Mouse (Mus musculus) liver, postnatal 0 days (tissue): ENCODE results near the gene Zfyve27.

Source experiments
- CTCF ChIP-seq: sonication (generic); IDR thresholded peaks from 2 replicates; pipeline ENCODE4 v1.5.1; 2016; ENCODE audit warnings: antibody characterized with exemption, low read depth
- EP300 ChIP-seq: IDR thresholded peaks from 2 replicates; pipeline ENCODE4 v1.6.1; 2016; ENCODE audit warnings: antibody characterized with exemption, low read depth, mild to moderate bottlenecking

DNA sequence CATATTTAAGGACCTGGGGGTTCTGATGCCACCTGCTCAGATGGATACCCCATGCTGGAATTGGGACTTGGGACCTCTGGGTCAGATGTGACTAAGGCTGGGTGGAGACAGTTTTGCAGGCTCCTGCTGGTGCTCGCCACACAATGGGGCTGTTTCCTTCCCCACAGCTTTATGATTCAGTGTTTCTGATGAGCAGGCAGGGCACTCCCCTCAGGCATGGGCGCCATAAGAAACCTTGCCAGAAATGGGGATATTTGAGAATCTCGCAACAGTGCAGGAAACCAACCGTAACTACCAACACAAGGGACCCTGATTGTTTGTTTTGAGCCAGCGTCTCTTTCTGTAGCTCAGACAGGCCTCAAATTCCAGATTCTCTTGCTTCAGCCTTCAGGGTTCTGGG, 32.6 kb upstream of the Zfyve27 start:
- TF ChIP-seq EP300 (no peak), CTCF (no peak)
